Mouse (Mus musculus) G1E (cell line): ENCODE results near the gene Efnb2. TPM values are rescaled to one million over a fixed set of nuclear protein-coding genes. Genes with fewer than 3 reads are reported as not detected.

Experiments
- ATAC-seq: 2 replicates; pipeline ENCODE4 v1.8.0; 2016; ENCODE audit warnings: mild to moderate bottlenecking; ENCODE audit not compliant: insufficient number of reproducible peaks, poor library complexity, low FRiP score, severe bottlenecking; ENCODE audit errors: extremely low read depth
- DNase-seq: peaks from one replicate; pipeline ENCODE4 v3.0.0; 2012; ENCODE audit warnings: low spot score
- H3K27me3 ChIP-seq: 2 replicates; pipeline ENCODE4 v1.6.1; 2012; ENCODE audit warnings: mild to moderate bottlenecking, low read length, inconsistent platforms; ENCODE audit not compliant: insufficient read depth
- H3K36me3 ChIP-seq: replicated peaks from 2 replicates; pipeline ENCODE3; 2012; ENCODE audit warnings: mild to moderate bottlenecking, inconsistent platforms
- H3K4me1 ChIP-seq: 2 replicates; pipeline ENCODE4 v1.6.1; 2012; ENCODE audit warnings: low read depth, low read length, inconsistent platforms, mixed read lengths; ENCODE audit not compliant: insufficient read depth
- H3K4me3 ChIP-seq: 2 replicates; pipeline ENCODE4 v1.5.1; 2012; ENCODE audit warnings: low read depth, mild to moderate bottlenecking, inconsistent platforms, low read length, moderate library complexity, mixed read lengths
- H3K9me3 ChIP-seq: replicated peaks from 2 replicates; pipeline ENCODE4 v1.6.1; 2012; ENCODE audit warnings: inconsistent platforms
- CTCF ChIP-seq: IDR thresholded peaks from 2 replicates; pipeline ENCODE4 v1.5.1; 2012; ENCODE audit warnings: low read depth, low read length, inconsistent platforms, mixed read lengths
- GATA1 ChIP-seq: IDR thresholded peaks from 2 replicates; pipeline ENCODE4 v1.6.1; 2012; ENCODE audit warnings: borderline replicate concordance, low read length, inconsistent platforms, mixed read lengths
- GATA2 ChIP-seq: IDR thresholded peaks from 2 replicates; pipeline ENCODE4 v1.6.1; 2012; ENCODE audit warnings: low read depth, low read length, inconsistent platforms, borderline replicate concordance
- POLR2AphosphoS5 ChIP-seq: IDR thresholded peaks from 2 replicates; pipeline ENCODE4 v1.6.1; 2012; ENCODE audit warnings: low read depth, low read length, inconsistent platforms; ENCODE audit not compliant: insufficient replicate concordance
- TAL1 ChIP-seq: conservative IDR thresholded peaks from 2 replicates; pipeline ENCODE4 v1.6.1; 2012; ENCODE audit warnings: low read depth, low read length, inconsistent platforms, mixed read lengths
- polyA plus RNA-seq: library from polyadenylated mRNA; stranded (reverse); fragments of >175 nt; gene quantifications from 2 replicates; pipeline ENCODE4 v1.2.3, GENCODE M21; 2012
- total RNA-seq, 2 experiments: library from RNA; stranded (forward) in 1 of 2; stranded (reverse) in 1 of 2; fragments of 200-1000 nt in 1 of 2; fragments of >200 nt in 1 of 2; fragmentation: Nextera tagmentation in 1 of 2; gene quantifications; 2 replicates each; pipeline ENCODE4 v1.2.3; 2014 to 2017

The Efnb2 gene
- total and polyA plus RNA-seq, 3 experiments, result 0.02 to 0.44 (median 0.30) TPM

DNA sequence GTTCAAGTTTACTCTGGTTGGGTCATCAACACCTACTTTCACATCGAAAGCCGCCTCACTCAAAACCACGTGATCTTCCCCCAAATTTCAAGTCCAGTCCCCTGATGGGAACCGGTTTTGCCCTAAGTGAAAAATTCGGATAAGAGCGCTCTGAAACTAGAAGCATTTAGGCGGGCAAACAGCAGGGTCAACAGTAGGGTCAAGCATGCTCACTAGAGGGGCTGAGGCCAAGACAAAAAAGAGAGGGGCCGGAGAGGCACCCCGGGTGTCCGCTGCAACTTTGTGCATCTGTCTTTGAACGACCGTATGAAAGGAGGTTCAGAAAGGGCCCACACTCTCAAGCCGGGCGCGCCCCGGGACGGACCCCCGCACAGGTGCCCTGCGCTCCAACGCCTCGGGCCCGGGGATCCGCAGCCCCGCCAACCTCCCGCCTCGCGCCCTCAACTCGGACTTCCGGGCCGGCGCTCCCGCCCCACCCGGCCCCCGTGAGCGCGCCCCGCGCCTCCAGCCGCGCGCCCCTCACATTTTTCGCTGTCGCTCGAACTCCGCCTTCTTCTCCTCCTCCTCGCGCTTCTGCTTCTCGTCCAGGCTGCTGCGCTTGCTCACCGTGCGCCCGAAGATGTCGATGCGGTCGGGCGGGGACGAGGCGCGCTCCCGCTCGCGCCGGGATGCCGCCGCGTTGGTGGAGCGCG, 28.6 kb upstream of the Efnb2 start:
- Histone ChIP-seq H3K4me1 (peaks cover 34% of the 10 kb centered on the region), H3K27me3 (peaks cover 16% of the 10 kb centered on the region), H3K9me3 (no peaks in the 10 kb centered on the region), H3K4me3 (peak overlapping the region; percentile 82), H3K36me3 (peaks cover 21% of the 10 kb centered on the region)
- DNase-seq (peak; percentile 57), ATAC-seq (0 out of 2 replicates have a peak, but pooled peaks have one; percentile 32)
- TF ChIP-seq GATA2 (no peak), TAL1 (no peak), CTCF (no peak), POLR2AphosphoS5 (no peak), GATA1 (no peak)

DNA sequence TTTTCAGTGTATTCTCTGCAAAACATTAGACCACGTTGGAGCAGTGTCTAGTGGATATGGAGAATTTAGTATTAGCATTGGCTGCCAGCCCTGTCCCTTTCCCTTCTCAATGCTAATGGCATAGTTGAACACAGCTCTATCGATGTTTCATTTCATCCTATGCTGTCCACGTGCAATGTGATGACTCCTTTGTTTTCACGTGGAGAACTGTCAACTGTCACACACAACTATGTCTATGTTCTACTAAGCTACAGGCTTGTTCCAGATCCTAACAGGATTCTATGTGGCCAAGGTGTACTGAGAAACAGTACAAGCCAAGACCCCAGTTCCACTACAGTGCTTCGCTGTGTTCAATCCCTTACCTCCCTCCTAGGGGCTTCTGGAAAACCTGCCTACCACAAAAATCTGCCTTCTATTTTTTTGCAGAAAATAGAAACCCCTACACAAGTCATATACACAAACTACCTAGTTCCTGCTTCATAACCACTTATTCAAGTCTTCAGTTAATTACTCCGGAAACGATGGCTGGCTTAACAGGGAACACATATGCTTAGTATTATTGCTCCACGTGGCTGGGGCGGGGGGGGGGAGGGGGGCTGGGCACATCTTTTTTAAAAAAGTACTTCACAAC, 27.9 kb upstream of the Efnb2 start:
- ATAC-seq (no peak; the same call in 1 of the 2 replicates), DNase-seq (no peak)
- Histone ChIP-seq H3K9me3 (no peaks in the 10 kb centered on the region), H3K4me1 (peaks cover 34% of the 10 kb centered on the region), H3K4me3 (peak overlapping the region; percentile 82), H3K27me3 (peaks cover 12% of the 10 kb centered on the region), H3K36me3 (peaks cover 24% of the 10 kb centered on the region)
- TF ChIP-seq POLR2AphosphoS5 (no peak), CTCF (no peak), TAL1 (no peak), GATA1 (no peak), GATA2 (no peak)

DNA sequence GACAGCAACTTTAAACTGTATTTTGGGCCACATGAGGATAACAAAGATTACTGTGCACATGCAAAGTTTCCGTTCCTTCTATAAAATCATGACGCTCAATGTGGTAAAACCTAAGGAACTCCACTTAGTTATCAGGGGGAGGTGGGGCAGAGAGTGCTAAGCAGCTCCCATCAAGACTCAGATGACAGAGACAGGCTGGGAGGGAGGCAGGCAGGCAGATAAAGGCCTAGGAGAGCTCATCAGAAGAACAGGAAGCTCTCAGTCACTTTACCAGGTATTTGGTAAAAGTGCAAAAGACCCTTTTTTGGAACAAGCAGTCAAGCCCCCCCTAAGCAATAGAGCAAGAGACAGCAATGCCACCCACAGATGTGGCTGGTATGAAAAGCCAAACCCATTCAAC, 24.5 kb upstream of the Efnb2 start:
- H3K4me3 ChIP-seq, result no peak overlapping the region
- H3K4me1 ChIP-seq, result peaks cover 34% of the 10 kb centered on the region
- no peaks in the 10 kb centered on the region for H3K27me3 ChIP-seq
- ATAC-seq (no peak), DNase-seq (no peak)
- no peak for TF ChIP-seq POLR2AphosphoS5
- TF ChIP-seq GATA2, result no peak
- H3K9me3 ChIP-seq, result no peaks in the 10 kb centered on the region
- H3K36me3 ChIP-seq, result peaks cover 53% of the 10 kb centered on the region

DNA sequence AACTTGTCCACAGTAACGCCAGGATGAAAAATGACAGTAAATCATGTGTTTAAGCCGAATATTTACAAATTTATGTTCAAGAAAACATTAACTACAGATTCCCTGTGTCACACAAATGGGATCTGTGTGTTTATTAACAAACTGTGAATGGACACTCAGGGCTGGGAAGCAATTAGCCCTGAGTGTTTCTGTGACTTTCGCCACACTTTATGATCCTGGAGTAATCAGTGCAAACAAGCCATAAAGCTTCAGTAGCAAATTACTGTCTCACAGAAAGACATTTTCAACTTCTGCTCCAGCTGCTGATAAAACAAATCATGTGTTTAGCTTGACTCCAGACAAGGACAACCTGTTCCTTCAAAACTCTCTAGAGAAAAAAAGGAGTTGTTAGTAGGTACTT, 21.7 kb upstream of the Efnb2 start:
- peaks cover 77% of the 10 kb centered on the region for H3K36me3 ChIP-seq
- no peaks in the 10 kb centered on the region for H3K9me3 ChIP-seq
- no peak for TF ChIP-seq POLR2AphosphoS5
- no peak for TF ChIP-seq TAL1
- no peaks in the 10 kb centered on the region for H3K27me3 ChIP-seq
- H3K4me3 ChIP-seq, result no peak overlapping the region
- no peak for DNase-seq
- H3K4me1 ChIP-seq, result peaks cover 23% of the 10 kb centered on the region
- ATAC-seq, result no peak

DNA sequence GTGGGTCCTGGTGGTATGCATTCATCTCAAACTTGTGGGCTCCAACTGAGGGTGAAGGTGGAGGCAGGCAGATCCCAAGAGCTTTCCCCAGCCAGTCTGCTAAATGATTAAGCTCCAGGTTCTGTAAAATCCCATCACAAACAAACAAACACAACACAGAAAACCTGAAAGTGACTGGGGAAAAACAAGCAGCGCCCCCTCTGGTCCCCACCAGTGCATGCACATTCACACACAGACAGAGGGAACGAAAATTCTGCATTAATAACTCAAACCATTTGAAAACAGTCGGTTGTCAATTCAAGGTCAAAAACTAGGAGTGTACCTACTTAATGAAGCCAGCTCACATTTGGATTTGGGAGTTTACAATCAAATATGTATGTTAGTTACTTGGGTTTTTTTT, 17.2 kb upstream of the Efnb2 start:
- peaks cover 94% of the 10 kb centered on the region for H3K36me3 ChIP-seq

DNA sequence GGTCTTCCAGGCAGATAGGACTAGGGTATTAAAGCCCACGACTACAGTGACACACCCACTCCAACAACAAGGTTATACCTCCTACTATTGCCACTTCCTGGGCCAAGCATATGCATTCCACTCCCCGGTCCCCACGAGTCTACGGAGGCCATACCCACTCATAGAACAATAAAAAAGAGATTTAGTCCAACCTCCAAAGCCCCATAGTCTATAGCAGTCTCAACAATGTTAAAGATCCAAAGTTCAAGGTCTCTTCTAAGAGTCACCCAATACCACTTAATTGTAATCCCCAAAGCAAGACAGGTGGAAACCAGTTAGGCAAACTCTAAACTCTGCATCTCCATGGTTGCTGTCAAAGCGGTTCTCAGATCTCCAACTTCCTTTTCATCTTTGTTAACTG, 13.8 kb upstream of the Efnb2 start:
- H3K4me3 ChIP-seq, result no peak overlapping the region
- no peaks in the 10 kb centered on the region for H3K9me3 ChIP-seq
- no peak for ATAC-seq
- H3K36me3 ChIP-seq, result peaks cover 95% of the 10 kb centered on the region
- H3K4me1 ChIP-seq, result peaks cover 14% of the 10 kb centered on the region
- H3K27me3 ChIP-seq, result no peaks in the 10 kb centered on the region
- TF ChIP-seq GATA2, result no peak
- no peak for TF ChIP-seq TAL1
- no peak for TF ChIP-seq POLR2AphosphoS5
- no peak for TF ChIP-seq CTCF
- no peak for TF ChIP-seq GATA1
- DNase-seq, result no peak

More for the DNA sequence above, 17.2 kb upstream of the Efnb2 start:
- Histone ChIP-seq H3K27me3 (no peaks in the 10 kb centered on the region), H3K4me1 (peaks cover 11% of the 10 kb centered on the region), H3K9me3 (no peaks in the 10 kb centered on the region), H3K4me3 (no peak overlapping the region)
- TF ChIP-seq CTCF, result 0 out of 2 replicates have a peak, but pooled peaks have one; percentile 15
- TF ChIP-seq TAL1, result no peak
- DNase-seq (no peak), ATAC-seq (no peak)
